Mouse (Mus musculus): ENCODE results near the gene Fam102b.
A peak's percentile ranks its signal among the peaks of the same experiment; 100 is the strongest.

The Fam102b gene

GRCm38 (mm10) chr3:108961226-108961625 is 66.2 kb downstream of the Fam102b start:
- no peak for DNase-seq (ENCODE audit: low spot score in 2 of 2)

- DNase-seq (ENCODE audit: low spot score in 2 of 2) = no peak
Observed at GRCm38 (mm10) chr3:108959680-108960295, 67.6 kb downstream of the Fam102b start.

- DNase-seq (ENCODE audit: low spot score in 2 of 2) = no peak
Observed at GRCm38 (mm10) chr3:108957976-108958375, 69.4 kb downstream of the Fam102b start.

- no peak for DNase-seq (ENCODE audit: low spot score in 2 of 2)
Observed at GRCm38 (mm10) chr3:108940996-108941395, 86.4 kb downstream of the Fam102b start.

- DNase-seq (ENCODE audit: low spot score in 2 of 2) = no peak
Observed at GRCm38 (mm10) chr3:108940001-108940633, 87.3 kb downstream of the Fam102b start, which contains the start of gene Gm9857. Gm9857 (minus strand) TSS chr3:108940445.

- DNase-seq (ENCODE audit: low spot score in 2 of 2) = no peak
Observed at GRCm38 (mm10) chr3:108939573-108939972, 87.8 kb downstream of the Fam102b start, which contains the start of gene Henmt1. Henmt1 (plus strand) TSS chr3:108939873.

- no peak for DNase-seq (ENCODE audit: low spot score in 2 of 2)
Observed at GRCm38 (mm10) chr3:108938691-108939090, 88.7 kb downstream of the Fam102b start.

GRCm38 (mm10) chr3:108933557-108933956 is 93.8 kb downstream of the Fam102b start:
- no peak for DNase-seq (ENCODE audit: low spot score in 2 of 2)

GRCm38 (mm10) chr3:108926308-108926707 is 101.1 kb downstream of the Fam102b start:
- no peak for DNase-seq (ENCODE audit: low spot score in 2 of 2)

- DNase-seq (ENCODE audit: low spot score in 2 of 2) = no peak
Observed at GRCm38 (mm10) chr3:108925677-108926076, 101.7 kb downstream of the Fam102b start.

- peak; percentile 19 to 24 for DNase-seq (ENCODE audit: low spot score in 2 of 2)
Observed at GRCm38 (mm10) chr3:108921822-108922221, 105.6 kb downstream of the Fam102b start.
